Mouse (Mus musculus) kidney, adult 2 months (tissue): ENCODE results near the gene Serbp1.
"Not testable (repeated sequence)": the region's sequence is repeated elsewhere in the genome, so short reads cannot be mapped to it uniquely, and the experiment has no call there.

Experiments used
- CTCF ChIP-seq: fragments of 200-500 bp; conservative IDR thresholded peaks from 2 replicates; pipeline ENCODE4 v1.5.1; 2011; ENCODE audit warnings: low read depth, mild to moderate bottlenecking, control low read depth, low read length, moderate library complexity, mixed read lengths; ENCODE audit not compliant: insufficient read depth, insufficient read length
- POLR2A ChIP-seq: fragments of 200-500 bp; IDR thresholded peaks from one replicate; pipeline ENCODE4 v1.6.1; 2011; ENCODE audit warnings: low read depth, low read length, control low read depth

DNA sequence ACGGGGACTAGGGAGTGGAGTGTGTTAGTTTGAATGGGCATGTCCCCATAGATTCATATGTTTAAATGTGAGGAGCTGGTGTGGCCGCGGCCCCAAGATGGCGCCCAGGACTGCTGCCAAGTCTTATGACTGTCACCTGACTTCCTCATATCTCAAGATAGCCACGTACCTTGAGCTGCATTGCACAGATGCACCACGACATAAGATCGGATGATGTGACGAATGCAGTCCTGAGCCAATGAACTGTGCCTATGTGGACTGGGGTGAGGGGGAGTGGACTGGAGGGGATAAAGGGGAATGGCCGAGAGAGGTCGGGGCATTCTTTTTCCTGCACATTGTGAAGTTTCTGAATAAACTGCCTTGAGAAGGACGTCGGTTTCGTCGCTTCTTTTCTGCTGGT lies 18.0 kb upstream of the Serbp1 start:
- TF ChIP-seq CTCF, POLR2A: not testable (repeated sequence)
